Mouse (Mus musculus) midbrain, embryonic 15.5 days (tissue): Measurements from ENCODE around the gene Vmn2r54. TPM values are rescaled to one million over a fixed set of nuclear protein-coding genes. Genes with fewer than 3 reads are reported as not detected.
"Not testable (repeated sequence)": the region's sequence is repeated elsewhere in the genome, so short reads cannot be mapped to it uniquely, and the experiment has no call there.

Source experiments
- ATAC-seq: fragments of 200-750 bp; cut with Nextera tagmentation; replicated peaks from 2 replicates; pipeline ENCODE4 v1.8.0; 2017; ENCODE audit warnings: moderate TSS enrichment
- H3K27ac ChIP-seq: fragments of 300-500 bp; sonication (generic); 2 replicates; pipeline ENCODE4 v1.5.1; 2015; ENCODE audit warnings: mild to moderate bottlenecking, inconsistent platforms
- H3K27me3 ChIP-seq: fragments of 300-500 bp; sonication (generic); replicated peaks from 2 replicates; pipeline ENCODE4 v1.6.1; 2015; ENCODE audit warnings: inconsistent platforms
- H3K36me3 ChIP-seq: fragments of 300-500 bp; sonication (generic); replicated peaks from 2 replicates; pipeline ENCODE4 v1.6.1; 2015; ENCODE audit warnings: inconsistent platforms
- H3K4me1 ChIP-seq: fragments of 300-500 bp; sonication (generic); 2 replicates; pipeline ENCODE4 v1.6.1; 2015; ENCODE audit warnings: inconsistent platforms
- H3K4me2 ChIP-seq: fragments of 300-500 bp; sonication (generic); 2 replicates; pipeline ENCODE4 v1.6.1; 2015; ENCODE audit warnings: inconsistent platforms, mild to moderate bottlenecking, moderate library complexity
- H3K4me3 ChIP-seq: fragments of 300-500 bp; sonication (generic); 2 replicates; pipeline ENCODE4 v1.5.1; 2015; ENCODE audit warnings: mild to moderate bottlenecking, inconsistent platforms
- H3K9ac ChIP-seq: fragments of 300-500 bp; sonication (generic); 2 replicates; pipeline ENCODE4 v1.6.1; 2015; ENCODE audit warnings: mild to moderate bottlenecking, inconsistent platforms
- H3K9me3 ChIP-seq: fragments of 300-500 bp; sonication (generic); 2 replicates; pipeline ENCODE4 v1.6.1; 2016; ENCODE audit warnings: inconsistent platforms
- WGBS: fragments of 180-500 bp; shearing (Covaris S2); methylation state at CpG from one replicate; pipeline ENCODE4 v1.1.7; 2015; ENCODE audit warnings: mixed read lengths; 5-methylcytosine and 5-hydroxymethylcytosine counted together
- polyA plus RNA-seq: library from polyadenylated mRNA; unstranded; fragments of >200 nt; fragmentation: Nextera tagmentation; extraction: Ambion mirVana; gene quantifications from 2 replicates; pipeline ENCODE4 v1.2.1, GENCODE M21; 2015

Vmn2r54 gene
- polyA plus RNA-seq: not detected in 2 replicates

- not testable (repeated sequence) for H3K4me2 ChIP-seq, H3K36me3 ChIP-seq, H3K4me3 ChIP-seq, H3K9ac ChIP-seq, H3K4me1 ChIP-seq, H3K27ac ChIP-seq, ATAC-seq, H3K9me3 ChIP-seq, H3K27me3 ChIP-seq
- WGBS: 87% methylated on average over 3 of the region's 4 CpGs
Measured at GRCm38 (mm10) chr7:12640219-12640618, at the start of gene Vmn2r54. Gene Vmn2r54, minus strand, starts transcription at chr7:12640319.

- not testable (repeated sequence) for H3K4me3 ChIP-seq, H3K4me2 ChIP-seq, H3K36me3 ChIP-seq, H3K9me3 ChIP-seq, ATAC-seq, H3K4me1 ChIP-seq, H3K9ac ChIP-seq, H3K27ac ChIP-seq, H3K27me3 ChIP-seq
- 93% methylated on average over 3 of the region's 3 CpGs for WGBS
Measured at GRCm38 (mm10) chr7:12684903-12685302, 44.8 kb upstream of the Vmn2r54 start, which contains the start of gene Vmn2r55. Gene Vmn2r55, minus strand, starts transcription at chr7:12685003.

GRCm38 (mm10) chr7:12608688-12609087, 31.4 kb downstream of the Vmn2r54 start, which contains the start of gene Vmn2r53:
Gene Vmn2r53, minus strand, starts transcription at chr7:12608788.
- Histone ChIP-seq H3K9ac (no peak within 1 kb of the TSS), H3K9me3 (peaks cover 15% of the 10 kb centered on the region; the same call in 1 of the 2 replicates)
- ATAC-seq: no peak

More at GRCm38 (mm10) chr7:12608688-12609087, 31.4 kb downstream of the Vmn2r54 start, which contains the start of gene Vmn2r53:
- Histone ChIP-seq H3K27ac (no peak within 1 kb of the TSS), H3K4me1 (no peaks in the 10 kb centered on the region), H3K27me3 (no peaks in the 10 kb centered on the region), H3K4me2 (no peak within 1 kb of the TSS), H3K36me3 (no peaks in the 10 kb centered on the region), H3K4me3 (no peak within 1 kb of the TSS)

Other genes with a start within 250 kb of the Vmn2r54 start
- gene Zfp551, start 217.6 kb downstream of the Vmn2r54 start, polyA plus RNA-seq: 11.8 and 12.3 TPM in 2 replicates
- 45.6 and 48.4 TPM in 2 replicates for gene Zfp606, start 162.0 kb downstream of the Vmn2r54 start, polyA plus RNA-seq
- not detected in 2 replicates for gene 2900092C05Rik, start 127.8 kb downstream of the Vmn2r54 start, polyA plus RNA-seq
- 0.01 TPM in 1 of 2 replicates, not detected in the other for gene Vmn2r53, start 31.5 kb downstream of the Vmn2r54 start, polyA plus RNA-seq
- gene Vmn2r55, start 44.7 kb upstream of the Vmn2r54 start, polyA plus RNA-seq: not detected in 2 replicates
- gene Vmn2r56, start 94.7 kb upstream of the Vmn2r54 start, polyA plus RNA-seq: not detected in 2 replicates
- 35.3 and 35.4 TPM in 2 replicates for gene Zscan18, start 163.3 kb upstream of the Vmn2r54 start, polyA plus RNA-seq
- 35.2 and 36.0 TPM in 2 replicates for gene Zfp329, start 178.5 kb upstream of the Vmn2r54 start, polyA plus RNA-seq
- 28.3 and 30.8 TPM in 2 replicates for gene Zfp110, start 194.4 kb upstream of the Vmn2r54 start, polyA plus RNA-seq
- gene Zfp128, start 240.9 kb upstream of the Vmn2r54 start, polyA plus RNA-seq: 8.6 and 9.4 TPM in 2 replicates